Mouse (Mus musculus) kidney, embryonic 16.5 days (tissue): Measurements from ENCODE around the gene Acp4. TPM values are rescaled to one million over a fixed set of nuclear protein-coding genes. Genes with fewer than 3 reads are reported as not detected.
"Not testable (repeated sequence)": the region's sequence is repeated elsewhere in the genome, so short reads cannot be mapped to it uniquely, and the experiment has no call there.

Experiments used
- ATAC-seq: fragments of 200-750 bp; cut with Nextera tagmentation; 2 replicates; pipeline ENCODE4 v1.8.0; 2017; ENCODE audit warnings: moderate TSS enrichment; ENCODE audit not compliant: low FRiP score, low TSS enrichment
- H3K27ac ChIP-seq: fragments of 300-500 bp; sonication (generic); 2 replicates; pipeline ENCODE4 v1.5.1; 2014; ENCODE audit warnings: low read length
- H3K27me3 ChIP-seq: fragments of 300-500 bp; sonication (generic); 2 replicates; pipeline ENCODE4 v1.6.1; 2014; ENCODE audit warnings: low read length, control low read depth, mixed read lengths; ENCODE audit not compliant: insufficient read depth
- H3K36me3 ChIP-seq: fragments of 300-500 bp; sonication (generic); 2 replicates; pipeline ENCODE4 v1.6.1; 2014; ENCODE audit warnings: low read length, control low read depth, mixed read lengths; ENCODE audit not compliant: insufficient read depth
- H3K4me1 ChIP-seq: fragments of 300-500 bp; sonication (generic); 2 replicates; pipeline ENCODE4 v1.6.1; 2014; ENCODE audit warnings: low read length, control low read depth, mixed read lengths; ENCODE audit not compliant: insufficient read depth
- H3K4me2 ChIP-seq: fragments of 300-500 bp; sonication (generic); replicated peaks from 2 replicates; pipeline ENCODE4 v1.6.1; 2014; ENCODE audit warnings: low read depth, low read length
- H3K4me3 ChIP-seq: fragments of 300-500 bp; sonication (generic); 2 replicates; pipeline ENCODE4 v1.5.1; 2014; ENCODE audit warnings: mild to moderate bottlenecking, low read length
- H3K9ac ChIP-seq: fragments of 300-500 bp; sonication (generic); replicated peaks from 2 replicates; pipeline ENCODE4 v1.6.1; 2014; ENCODE audit warnings: low read length
- H3K9me3 ChIP-seq: fragments of 300-500 bp; sonication (generic); 2 replicates; pipeline ENCODE4 v1.6.1; 2016; ENCODE audit warnings: low read length, control low read depth
- WGBS: fragments of 180-500 bp; shearing (Covaris S2); extraction: QIAGEN DNeasy Blood & Tissue Kit; methylation state at CpG from one replicate; pipeline ENCODE4 v1.1.7; 2014; 5-methylcytosine and 5-hydroxymethylcytosine counted together
- polyA plus RNA-seq: library from polyadenylated mRNA; unstranded; fragments of >200 nt; fragmentation: Nextera tagmentation; extraction: Ambion mirVana; gene quantifications from 2 replicates; pipeline ENCODE4 v1.2.1, GENCODE M21; 2015

Gene Acp4
- polyA plus RNA-seq, 1 experiment from 2014 or later, result not detected

DNA sequence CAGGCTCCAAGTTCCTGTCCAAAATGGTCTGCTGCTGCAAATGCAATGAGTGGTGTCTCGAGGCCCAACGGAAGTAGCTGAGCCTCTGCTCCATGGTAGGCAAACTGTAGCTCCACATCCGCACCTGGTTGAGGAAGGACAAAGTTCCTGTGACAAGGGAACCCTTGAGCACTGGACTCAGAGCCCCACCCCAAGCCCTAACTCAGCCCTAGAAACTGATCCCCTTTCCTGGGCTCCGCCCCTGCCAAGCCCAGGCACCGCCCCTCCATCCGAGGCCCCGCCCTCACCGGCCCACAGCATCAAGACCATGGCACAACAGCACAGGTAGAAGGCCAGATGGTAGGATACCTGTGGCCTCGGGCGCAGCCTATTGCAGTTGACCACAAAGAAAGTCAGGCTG, 35.6 kb downstream of the Acp4 start:
- H3K36me3 ChIP-seq, H3K4me3 ChIP-seq, H3K27me3 ChIP-seq, H3K4me2 ChIP-seq, ATAC-seq, H3K9ac ChIP-seq, H3K9me3 ChIP-seq, H3K4me1 ChIP-seq, H3K27ac ChIP-seq: not testable (repeated sequence)
- WGBS, result 57% methylated on average over 8 of the region's 10 CpGs

DNA sequence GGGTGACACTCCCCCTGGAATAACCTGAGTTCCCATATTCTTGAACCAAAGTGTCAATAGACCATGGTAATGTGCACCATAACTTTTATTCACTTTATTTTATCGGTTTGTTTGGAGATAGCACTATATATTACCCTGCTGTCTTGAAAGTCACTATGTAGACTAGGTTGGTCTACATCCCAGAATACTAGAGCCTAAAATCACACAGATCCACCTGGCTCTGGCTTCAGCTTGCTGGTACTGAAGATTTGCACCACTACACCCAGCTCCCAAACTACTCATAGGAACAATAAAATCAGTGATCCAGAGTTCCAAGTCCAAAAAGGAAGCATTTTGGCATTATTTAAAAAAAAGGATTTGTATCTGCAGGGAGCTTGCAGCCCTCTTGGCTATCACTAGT, 41.5 kb downstream of the Acp4 start, which contains the start of gene Klk1b5:
Klk1b5 (plus strand) TSS at position 301 of the 400 bp plus-strand sequence.
- Histone ChIP-seq H3K4me2 (no peak within 1 kb of the TSS), H3K27me3 (no peaks in the 10 kb centered on the region), H3K4me3 (no peak within 1 kb of the TSS), H3K4me1 (no peaks in the 10 kb centered on the region), H3K27ac (no peak within 1 kb of the TSS), H3K9ac (no peak within 1 kb of the TSS), H3K9me3 (no peaks in the 10 kb centered on the region), H3K36me3 (no peaks in the 10 kb centered on the region)
- no peak for ATAC-seq
- 80% methylated on average over 1 of the region's 1 CpGs for WGBS

DNA sequence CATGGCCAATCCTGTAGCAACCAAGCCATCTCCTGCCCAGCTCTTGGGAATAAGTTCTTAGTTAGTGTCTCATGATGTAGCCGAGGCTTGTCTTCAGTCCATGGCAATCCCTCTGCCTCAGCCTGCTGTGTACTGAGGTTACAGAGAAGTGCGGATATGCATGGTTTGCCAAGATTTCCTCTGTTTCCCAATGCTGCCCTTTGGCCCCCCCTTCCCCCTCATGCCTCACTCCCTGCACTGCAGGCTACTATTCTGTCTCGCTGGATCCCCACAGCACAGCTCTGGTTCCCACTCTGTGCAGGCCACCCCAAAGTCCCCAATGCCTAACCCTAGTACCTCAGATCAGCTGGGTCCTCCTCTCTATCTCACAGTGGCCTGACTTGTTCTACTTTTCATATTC, 48.9 kb downstream of the Acp4 start:
- ATAC-seq, result no peak
- no peak overlapping the region for H3K4me2 ChIP-seq
- no peaks in the 10 kb centered on the region for H3K4me1 ChIP-seq
- H3K36me3 ChIP-seq, result no peaks in the 10 kb centered on the region
- H3K9me3 ChIP-seq, result no peaks in the 10 kb centered on the region
- no peak overlapping the region for H3K27ac ChIP-seq
- WGBS, result 71% methylated on average over 3 of the region's 3 CpGs
- no peak overlapping the region for H3K9ac ChIP-seq
- H3K4me3 ChIP-seq, result no peak overlapping the region
- H3K27me3 ChIP-seq, result no peaks in the 10 kb centered on the region

DNA sequence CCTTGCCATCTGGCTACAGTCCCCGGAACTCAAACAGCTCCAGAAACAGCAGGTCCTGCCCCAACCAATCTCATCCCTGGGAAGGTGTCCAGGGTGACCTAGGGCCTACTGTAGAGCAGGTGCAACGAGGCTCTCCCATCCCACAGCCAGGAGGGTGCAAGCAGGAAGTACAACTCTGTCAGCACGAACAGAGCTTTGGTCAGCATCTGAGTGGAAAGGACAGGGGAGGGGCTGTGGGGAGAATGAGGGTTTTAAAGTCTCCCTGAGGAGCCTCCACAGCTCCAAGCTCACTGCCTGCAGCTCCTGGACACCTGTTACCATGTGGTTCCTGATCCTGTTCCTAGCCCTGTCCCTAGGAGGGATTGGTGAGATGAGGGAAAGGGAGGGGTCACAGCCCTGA, 50.0 kb downstream of the Acp4 start, which contains the start of gene Klk1b4:
Klk1b4 (plus strand) TSS at position 301 of the 400 bp plus-strand sequence.
- H3K9ac ChIP-seq, H3K4me1 ChIP-seq, H3K36me3 ChIP-seq, H3K4me2 ChIP-seq, H3K4me3 ChIP-seq, H3K27ac ChIP-seq, H3K27me3 ChIP-seq, ATAC-seq, H3K9me3 ChIP-seq: not testable (repeated sequence)
- WGBS, result 27% methylated on average over 3 of the region's 3 CpGs

Other genes starting within 250 kb of the Acp4 start
- not detected in 2 replicates for gene Klk1b26, start 245.2 kb downstream of the Acp4 start, polyA plus RNA-seq
- gene Klk1b27, start 205.1 kb downstream of the Acp4 start, polyA plus RNA-seq, result not detected in 2 replicates
- not detected in 2 replicates for gene Klk1b21, start 155.1 kb downstream of the Acp4 start, polyA plus RNA-seq
- not detected in 2 replicates for gene Klk1b22, start 144.7 kb downstream of the Acp4 start, polyA plus RNA-seq
- gene Klk1b16, start 120.6 kb downstream of the Acp4 start, polyA plus RNA-seq, result not detected in 2 replicates
- not detected in 2 replicates for gene Klk1b24, start 69.1 kb downstream of the Acp4 start, polyA plus RNA-seq
- gene Klk1b3, start 59.2 kb downstream of the Acp4 start, polyA plus RNA-seq, result 0.19 TPM in 1 of 2 replicates, not detected in the other
- gene Klk1b4, start 49.9 kb downstream of the Acp4 start, polyA plus RNA-seq, result not detected in 2 replicates
- gene Klk1b5, start 41.4 kb downstream of the Acp4 start, polyA plus RNA-seq, result 0.15 TPM in 1 of 2 replicates, not detected in the other
- gene Klk1, start 32.0 kb downstream of the Acp4 start, polyA plus RNA-seq, result 7.2 and 10.9 TPM in 2 replicates
- 0.26 TPM in 1 of 2 replicates, not detected in the other for gene Gm36864, start 21.2 kb downstream of the Acp4 start, polyA plus RNA-seq
- gene 1700028J19Rik, start 10.7 kb downstream of the Acp4 start, polyA plus RNA-seq, result 1.9 and 2.0 TPM in 2 replicates
- 178 and 180 TPM in 2 replicates for gene 2410002F23Rik, start 10.7 kb downstream of the Acp4 start, polyA plus RNA-seq
- not detected in 2 replicates for gene Gm15517, start 4.1 kb upstream of the Acp4 start, polyA plus RNA-seq
- 3.6 and 5.8 TPM in 2 replicates for gene Clec11a, start 49.5 kb upstream of the Acp4 start, polyA plus RNA-seq
- gene Shank1, start 52.9 kb upstream of the Acp4 start, polyA plus RNA-seq, result 1.5 and 1.7 TPM in 2 replicates
- gene Syt3, start 126.7 kb upstream of the Acp4 start, polyA plus RNA-seq, result 2.7 and 3.4 TPM in 2 replicates
- gene 1700008O03Rik, start 128.4 kb upstream of the Acp4 start, polyA plus RNA-seq, result 0.64 and 1.1 TPM in 2 replicates
- 0.25 and 0.32 TPM in 2 replicates for gene Lrrc4b, start 171.6 kb upstream of the Acp4 start, polyA plus RNA-seq
- 6.9 and 7.7 TPM in 2 replicates for gene Aspdh, start 208.0 kb upstream of the Acp4 start, polyA plus RNA-seq
- gene Josd2, start 210.6 kb upstream of the Acp4 start, polyA plus RNA-seq, result 88.1 and 89.5 TPM in 2 replicates
- 117 and 127 TPM in 2 replicates for gene Emc10, start 239.2 kb upstream of the Acp4 start, polyA plus RNA-seq
- gene Fam71e1, start 239.2 kb upstream of the Acp4 start, polyA plus RNA-seq, result 15.4 and 17.8 TPM in 2 replicates